Mouse (Mus musculus): ENCODE data around the gene Rfc2. TPM values are rescaled to one million over a fixed set of nuclear protein-coding genes. Genes with fewer than 3 reads are reported as not detected.

Rfc2 gene
- polyA plus RNA-seq, 1 experiment = 69.3 TPM

- H3K27me3 ChIP-seq (ENCODE audit: control insufficient read depth, insufficient read depth, insufficient read length) = no peaks in the 10 kb centered on the region
- no peak overlapping the region for H3K4me2 ChIP-seq (ENCODE audit: low read depth)
These were observed 49.7 kb downstream of the Rfc2 start for GRCm38 (mm10) chr5:134630835-134631234.

GRCm38 (mm10) chr5:134632841-134633240 is 51.7 kb downstream of the Rfc2 start:
- Histone ChIP-seq H3ac (ENCODE audit: control insufficient read depth, insufficient read length) (no peak overlapping the region), H3K27me3 (ENCODE audit: control insufficient read depth, insufficient read depth, insufficient read length) (no peaks in the 10 kb centered on the region), H3K4me2 (ENCODE audit: low read depth) (peak overlapping the region; percentile 0), H3K4me3 (no peak overlapping the region), H3K36me3 (ENCODE audit: control insufficient read depth, insufficient read depth) (peaks cover 27% of the 10 kb centered on the region), H3K79me2 (ENCODE audit: control insufficient read depth, insufficient read depth) (peaks cover 100% of the 10 kb centered on the region)
- TF ChIP-seq E2F4 (IDR thresholded peaks at IDR 0.05; ENCODE audit: insufficient read depth) (no peak), POLR2A (IDR thresholded peaks at IDR 0.05; ENCODE audit: insufficient read length, low read depth) (no peak), MYOD1 (IDR thresholded peaks at IDR 0.05; ENCODE audit: control insufficient read depth in 1 of 3, insufficient read length in 2 of 3, low read depth in 2 of 3) (no peak), POLR2AphosphoS2 (IDR thresholded peaks at IDR 0.05; ENCODE audit: insufficient read length, low read depth) (no peak), USF1 (IDR thresholded peaks at IDR 0.05; ENCODE audit: low read depth) (no peak), MAX (IDR thresholded peaks at IDR 0.05; ENCODE audit: low read depth) (no peak)

More at GRCm38 (mm10) chr5:134630835-134631234, 49.7 kb downstream of the Rfc2 start:
- TF ChIP-seq SRF (IDR thresholded peaks at IDR 0.05; ENCODE audit: control insufficient read depth, insufficient read length, low read depth) (no peak), E2F4 (IDR thresholded peaks at IDR 0.05; ENCODE audit: insufficient read depth) (no peak), TCF12 (IDR thresholded peaks at IDR 0.05; ENCODE audit: insufficient read depth, poor library complexity, severe bottlenecking) (no peak), MAX (IDR thresholded peaks at IDR 0.05; ENCODE audit: low read depth) (no peak), CEBPB (IDR thresholded peaks at IDR 0.05; ENCODE audit: insufficient read depth, poor library complexity, severe bottlenecking) (no peak), USF1 (IDR thresholded peaks at IDR 0.05; ENCODE audit: low read depth) (no peak), POLR2AphosphoS2 (IDR thresholded peaks at IDR 0.05; ENCODE audit: insufficient read length, low read depth) (no peak), TCF3 (IDR thresholded peaks at IDR 0.05; ENCODE audit: insufficient read length, low read depth) (no peak), POLR2A (IDR thresholded peaks at IDR 0.05; ENCODE audit: insufficient read length, low read depth) (no peak), MYOD1 (IDR thresholded peaks at IDR 0.05; ENCODE audit: control insufficient read depth in 1 of 3, insufficient read length in 2 of 3, low read depth in 2 of 3) (no peak), REST (IDR thresholded peaks at IDR 0.05; ENCODE audit: insufficient read depth, insufficient read length) (no peak), MYOG (IDR thresholded peaks at IDR 0.05; ENCODE audit: control insufficient read depth in 1 of 3, insufficient read depth in 1 of 3, insufficient read length in 2 of 3, low read depth in 2 of 3) (no peak)
- H3K4me3 ChIP-seq = no peak overlapping the region
- H3K79me2 ChIP-seq (ENCODE audit: control insufficient read depth, insufficient read depth) = peaks cover 99% of the 10 kb centered on the region
- peaks cover 42% of the 10 kb centered on the region for H3K36me3 ChIP-seq (ENCODE audit: control insufficient read depth, insufficient read depth)
- H3ac ChIP-seq (ENCODE audit: control insufficient read depth, insufficient read length) = no peak overlapping the region

DNA sequence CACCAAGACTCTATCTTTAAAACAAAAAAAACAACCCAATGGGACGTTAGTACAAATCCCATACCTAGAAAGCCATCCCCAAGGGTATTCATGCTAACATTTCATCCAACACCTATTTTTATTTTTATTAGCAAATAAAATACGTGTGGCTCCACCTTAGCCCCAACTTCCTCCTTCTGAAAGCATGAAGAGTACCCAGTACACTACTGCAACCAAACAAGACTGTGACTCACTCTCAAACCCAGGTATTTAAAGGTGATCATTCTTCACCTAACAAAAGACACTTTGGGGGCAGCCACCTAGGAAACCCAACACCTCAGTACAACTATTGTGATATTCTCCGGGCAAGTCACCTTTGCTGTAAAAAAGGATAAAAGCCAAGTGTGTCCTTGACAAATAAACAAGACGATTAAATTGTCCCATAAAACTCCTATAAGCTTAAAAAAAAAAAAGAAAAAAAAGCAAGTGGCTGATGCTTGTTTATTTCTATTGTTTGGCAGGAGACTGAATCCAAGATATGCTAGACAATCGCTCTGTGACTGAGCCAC is 56.7 kb downstream of the Rfc2 start:
- H3K79me2 ChIP-seq (ENCODE audit: control insufficient read depth, insufficient read depth) = peaks cover 58% of the 10 kb centered on the region
- H3K36me3 ChIP-seq (ENCODE audit: control insufficient read depth, insufficient read depth) = peaks cover 11% of the 10 kb centered on the region
- H3K4me2 ChIP-seq (ENCODE audit: low read depth) = peak overlapping the region; percentile 92
- no peak for TF ChIP-seq SRF (IDR thresholded peaks at IDR 0.05; ENCODE audit: control insufficient read depth, insufficient read length, low read depth)
- TF ChIP-seq E2F4 (IDR thresholded peaks at IDR 0.05; ENCODE audit: insufficient read depth) = no peak
- TF ChIP-seq USF1 (IDR thresholded peaks at IDR 0.05; ENCODE audit: low read depth) = no peak
- no peak for TF ChIP-seq REST (IDR thresholded peaks at IDR 0.05; ENCODE audit: insufficient read depth, insufficient read length)
- no peak for TF ChIP-seq MAX (IDR thresholded peaks at IDR 0.05; ENCODE audit: low read depth)
- TF ChIP-seq CEBPB (IDR thresholded peaks at IDR 0.05; ENCODE audit: insufficient read depth, poor library complexity, severe bottlenecking) = no peak
- no peak for TF ChIP-seq MYOD1 (IDR thresholded peaks at IDR 0.05; ENCODE audit: control insufficient read depth in 1 of 3, insufficient read length in 2 of 3, low read depth in 2 of 3)
- no peak for TF ChIP-seq POLR2A (IDR thresholded peaks at IDR 0.05; ENCODE audit: insufficient read length, low read depth)
- no peak for TF ChIP-seq TCF12 (IDR thresholded peaks at IDR 0.05; ENCODE audit: insufficient read depth, poor library complexity, severe bottlenecking)
- TF ChIP-seq POLR2AphosphoS2 (IDR thresholded peaks at IDR 0.05; ENCODE audit: insufficient read length, low read depth) = no peak
- TF ChIP-seq TCF3 (IDR thresholded peaks at IDR 0.05; ENCODE audit: insufficient read length, low read depth) = no peak
- TF ChIP-seq MYOG (IDR thresholded peaks at IDR 0.05; ENCODE audit: control insufficient read depth in 1 of 3, insufficient read depth in 1 of 3, insufficient read length in 2 of 3, low read depth in 2 of 3) = no peak
- peak overlapping the region; percentile 100 for H3ac ChIP-seq (ENCODE audit: control insufficient read depth, insufficient read length)
- H3K4me3 ChIP-seq = peak overlapping the region; percentile 73
- H3K27me3 ChIP-seq (ENCODE audit: control insufficient read depth, insufficient read depth, insufficient read length) = no peaks in the 10 kb centered on the region

DNA sequence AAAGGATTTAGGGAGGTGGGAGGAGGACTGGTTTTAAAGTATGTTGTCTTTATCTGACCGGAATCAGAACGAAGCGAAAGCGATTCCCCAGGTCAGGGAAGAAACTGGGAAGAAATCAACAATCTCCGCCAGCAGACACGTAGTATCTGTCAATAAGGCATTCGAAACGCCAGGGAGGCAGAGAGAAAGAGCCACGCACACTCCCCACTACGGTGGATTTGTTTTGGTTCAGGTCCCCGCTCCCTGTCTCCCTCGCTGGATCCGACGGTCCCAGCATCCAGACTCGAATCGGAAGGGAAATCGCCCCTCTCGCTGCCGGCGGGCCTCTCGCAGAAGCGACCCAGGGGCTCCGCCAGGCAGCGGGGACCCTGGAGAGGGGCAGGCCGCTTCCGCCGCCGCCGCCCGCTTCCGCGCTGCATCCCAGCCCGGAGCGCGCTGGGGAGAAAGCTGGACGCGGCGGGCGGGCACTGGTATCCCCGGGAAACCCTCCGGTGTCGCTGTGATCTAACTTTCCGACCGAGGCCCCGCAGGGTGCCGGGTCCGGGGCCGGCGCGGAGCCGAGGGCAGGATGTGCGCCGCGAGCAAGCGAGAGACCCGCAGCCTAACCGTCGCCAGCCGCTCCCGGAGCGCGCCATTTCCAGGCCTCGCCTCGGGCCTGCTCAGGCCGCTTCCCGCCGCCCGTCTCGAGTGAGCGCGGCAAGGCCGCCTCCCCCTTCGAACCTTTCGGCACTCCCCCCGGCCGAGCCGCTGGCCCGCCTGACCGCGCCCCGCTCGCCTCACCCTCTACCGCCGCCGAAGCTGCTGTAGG is 57.5 kb downstream of the Rfc2 start:
- Histone ChIP-seq H3K36me3 (ENCODE audit: control insufficient read depth, insufficient read depth) (peaks cover 11% of the 10 kb centered on the region), H3K79me2 (ENCODE audit: control insufficient read depth, insufficient read depth) (peaks cover 50% of the 10 kb centered on the region), H3ac (ENCODE audit: control insufficient read depth, insufficient read length) (peak overlapping the region; percentile 100), H3K4me3 (peak overlapping the region; percentile 73), H3K4me2 (ENCODE audit: low read depth) (peak overlapping the region; percentile 92), H3K27me3 (ENCODE audit: control insufficient read depth, insufficient read depth, insufficient read length) (no peaks in the 10 kb centered on the region)
- no peak for TF ChIP-seq TCF12 (IDR thresholded peaks at IDR 0.05; ENCODE audit: insufficient read depth, poor library complexity, severe bottlenecking)
- peak; percentile 29 for TF ChIP-seq POLR2AphosphoS2 (IDR thresholded peaks at IDR 0.05; ENCODE audit: insufficient read length, low read depth)
- no peak for TF ChIP-seq REST (IDR thresholded peaks at IDR 0.05; ENCODE audit: insufficient read depth, insufficient read length)
- no peak for TF ChIP-seq E2F4 (IDR thresholded peaks at IDR 0.05; ENCODE audit: insufficient read depth)
- peak in 1 of 3 experiments; percentile 18 for TF ChIP-seq MYOG (IDR thresholded peaks at IDR 0.05; ENCODE audit: control insufficient read depth in 1 of 3, insufficient read depth in 1 of 3, insufficient read length in 2 of 3, low read depth in 2 of 3)
- no peak for TF ChIP-seq SRF (IDR thresholded peaks at IDR 0.05; ENCODE audit: control insufficient read depth, insufficient read length, low read depth)
